ENCODE assay signal across 21 mouse cellular contexts in genomic region chr2:115297463-115297862, GRCm38 (mm10).
DNase-seq lines count a peak whose midpoint lies in the region; ATAC-seq lines count a peak whose summit lies in the region.
"Had no signal": no experiment of that assay in that cellular context is flagged by ENCODE, and none has a peak within 500 bp of the region (broad histone marks: within the 10 kb centered on the region; RNA-seq: fewer than 3 reads in every experiment).

No protein-coding gene starts in this region.

- H3K4me3 ChIP-seq in kidney, embryonic 14.5 days (ENCODE audit: low read length) = no peak overlapping the region
- no peak overlapping the region for H3K4me3 ChIP-seq in intestine, embryonic 15.5 days (replicated peaks)
- H3K4me3 ChIP-seq: embryonic facial prominence, embryonic 10.5 days; embryonic facial prominence, embryonic 12.5 days; forebrain, embryonic 13.5 days; forebrain, embryonic 15.5 days had no signal

- H3K4me1 ChIP-seq in kidney, embryonic 14.5 days (ENCODE audit: control insufficient read depth, insufficient read depth, low read length) = peaks cover 7% of the 10 kb centered on the region; the same call in 1 of the 2 replicates
- H3K4me1 ChIP-seq in intestine, embryonic 15.5 days (replicated peaks) = no peaks in the 10 kb centered on the region
- H3K4me1 ChIP-seq: embryonic facial prominence, embryonic 10.5 days; forebrain, embryonic 13.5 days; forebrain, embryonic 15.5 days had no signal

- H3K9me3 ChIP-seq in kidney, embryonic 14.5 days (ENCODE audit: control insufficient read depth, low read length) = no peaks in the 10 kb centered on the region
- H3K9me3 ChIP-seq in intestine, embryonic 15.5 days = no peaks in the 10 kb centered on the region
- H3K9me3 ChIP-seq: embryonic facial prominence, embryonic 10.5 days; embryonic facial prominence, embryonic 12.5 days; forebrain, embryonic 13.5 days; forebrain, embryonic 15.5 days had no signal

- H3K27me3 ChIP-seq in kidney, embryonic 14.5 days (ENCODE audit: control insufficient read depth, insufficient read depth, low read length) = no peaks in the 10 kb centered on the region
- no peaks in the 10 kb centered on the region for H3K27me3 ChIP-seq in intestine, embryonic 15.5 days (replicated peaks)
- H3K27me3 ChIP-seq: embryonic facial prominence, embryonic 12.5 days; forebrain, embryonic 13.5 days; forebrain, embryonic 15.5 days had no signal

- H3K27ac ChIP-seq in kidney, embryonic 14.5 days (ENCODE audit: low read depth, low read length) = no peak overlapping the region
- H3K27ac ChIP-seq in intestine, embryonic 15.5 days = no peak overlapping the region
- H3K27ac ChIP-seq: embryonic facial prominence, embryonic 10.5 days; embryonic facial prominence, embryonic 12.5 days; forebrain, embryonic 13.5 days; forebrain, embryonic 15.5 days had no signal

- no peak overlapping the region for H3K9ac ChIP-seq in kidney, embryonic 14.5 days (ENCODE audit: low read depth, low read length)
- no peak overlapping the region for H3K9ac ChIP-seq in intestine, embryonic 15.5 days
- H3K9ac ChIP-seq: embryonic facial prominence, embryonic 12.5 days; forebrain, embryonic 13.5 days; forebrain, embryonic 15.5 days; forebrain, postnatal 0 days had no signal

- peak; percentile 55; the same call in 1 of the 2 replicates for ATAC-seq in kidney, embryonic 14.5 days (ENCODE audit: low FRiP score, low TSS enrichment)
- ATAC-seq in megakaryocyte, adult 5-6 weeks (ENCODE audit: poor library complexity, severe bottlenecking) = no peak
- ATAC-seq in intestine, embryonic 15.5 days = no peak
- ATAC-seq: forebrain, embryonic 13.5 days; forebrain, embryonic 15.5 days; forebrain, postnatal 0 days had no signal

- no peak overlapping the region for H3K4me2 ChIP-seq in kidney, embryonic 14.5 days (replicated peaks; ENCODE audit: low read depth, low read length)
- H3K4me2 ChIP-seq in intestine, embryonic 15.5 days (replicated peaks) = no peak overlapping the region
- H3K4me2 ChIP-seq: embryonic facial prominence, embryonic 12.5 days; forebrain, embryonic 13.5 days; forebrain, embryonic 15.5 days had no signal

- no peak for DNase-seq in kidney, adult 9 months
- DNase-seq in embryo, embryonic 10.5 days (ENCODE audit: low spot score) = peak; percentile 44
- peak; percentile 21 for DNase-seq in embryo, embryonic 11 days
- DNase-seq in hindlimb bud, embryonic 11.5 days (ENCODE audit: extremely low spot score, low read depth, low spot score) = peak; percentile 61
- DNase-seq in cerebellum, postnatal 14 days = no peak
- DNase-seq: adrenal gland, adult 2 months; adrenal gland, postnatal 10 days; adrenal gland, postnatal 25 days; cerebellum, adult 11 months; cerebellum, adult 18-20 months; cerebellum, adult 8-10 months; cerebellum, adult 9-11 months; cerebellum, postnatal 25 days; forebrain, postnatal 0 days had no signal

- no peaks in the 10 kb centered on the region for H3K36me3 ChIP-seq in kidney, embryonic 14.5 days (ENCODE audit: control insufficient read depth, insufficient read depth, low read length)
- no peaks in the 10 kb centered on the region for H3K36me3 ChIP-seq in intestine, embryonic 15.5 days
- H3K36me3 ChIP-seq: embryonic facial prominence, embryonic 10.5 days; embryonic facial prominence, embryonic 12.5 days; forebrain, embryonic 15.5 days had no signal

- 28% methylated on average over 6 of the region's 6 CpGs for WGBS in kidney, embryonic 14.5 days
- WGBS in intestine, embryonic 15.5 days = 78% methylated on average over 6 of the region's 6 CpGs

Comparison
In these comparisons a context has a peak if more than half of its experiments do, and no peak if none do; other contexts are left out.
1. DNase-seq: peak in embryo, embryonic 10.5 days (single experiment), embryo, embryonic 11 days (single experiment) and hindlimb bud, embryonic 11.5 days (single experiment); none in kidney, adult 9 months (single experiment) and cerebellum, postnatal 14 days (0 of 2).